Mouse (Mus musculus) mature B cell (primary cell): ENCODE measurements around the gene Slc25a28.

Experiments
- in situ Hi-C: fragments of 300-500 bp; cut with MboI; formaldehyde crosslinking; loops from 2 replicates; pipeline ENCODE4 v1.14.3; 2019

Gene Slc25a28

DNA sequence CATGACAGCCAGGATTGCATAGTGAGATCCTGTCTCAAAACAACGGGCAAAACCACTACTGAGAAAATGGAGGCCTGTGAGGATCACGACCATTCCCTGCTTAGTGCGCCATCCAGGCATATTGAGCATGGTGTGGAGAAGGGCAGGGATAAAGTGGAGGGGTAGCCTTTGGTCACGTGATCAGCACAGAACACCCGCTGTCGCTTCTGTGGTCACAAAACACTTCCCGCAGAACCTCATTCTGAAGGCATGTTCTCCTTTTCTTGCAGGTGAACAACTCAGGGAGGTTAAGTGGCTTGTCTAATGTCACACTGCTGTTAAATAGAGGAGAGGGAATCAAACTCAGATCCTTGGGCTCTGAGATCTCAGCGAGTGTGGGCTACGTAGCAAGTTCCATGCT lies 29.2 kb downstream of the Slc25a28 start:
- in situ Hi-C loops, result no loop called here

DNA sequence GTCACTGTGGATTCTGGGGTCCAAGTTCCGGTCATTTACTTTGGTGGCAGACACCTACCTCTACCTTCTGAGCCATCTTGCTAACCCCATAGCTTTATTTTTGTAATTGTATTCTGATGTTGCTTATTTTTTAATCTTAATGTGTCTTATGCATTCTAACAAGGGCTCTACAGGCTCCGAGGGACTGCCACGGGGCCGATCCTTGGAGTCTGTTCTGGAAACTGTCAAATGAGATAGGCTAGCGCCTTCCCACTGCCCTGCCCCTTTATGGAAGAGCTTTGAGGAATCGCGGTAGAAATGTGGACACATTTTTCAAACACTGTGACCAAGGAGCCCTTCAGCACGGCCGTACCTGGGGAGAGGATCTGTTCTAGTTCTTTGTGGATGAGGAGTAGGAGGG lies 31.8 kb downstream of the Slc25a28 start:
- in situ Hi-C loops, result no loop called here

DNA sequence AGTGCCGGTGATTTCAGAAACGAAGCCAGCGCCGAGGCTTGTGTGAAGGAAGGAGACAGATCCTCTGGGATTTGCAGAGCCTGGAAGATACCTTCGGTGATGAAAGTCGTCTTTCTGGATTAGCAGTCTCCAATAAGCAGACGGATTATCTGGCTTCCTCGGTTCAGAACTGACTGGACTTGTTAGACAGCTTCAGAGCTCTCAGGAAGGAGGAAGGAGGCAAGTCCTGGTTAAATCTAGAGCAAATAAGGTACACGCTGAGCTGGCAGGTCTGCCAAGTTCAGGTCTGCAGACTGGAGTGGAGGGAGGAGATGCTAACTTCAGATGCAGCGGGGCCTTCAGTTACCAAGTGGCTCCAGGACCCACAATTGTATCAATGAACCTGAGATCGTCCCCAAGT lies 32.8 kb downstream of the Slc25a28 start:
- in situ Hi-C loops, result no loop called here

DNA sequence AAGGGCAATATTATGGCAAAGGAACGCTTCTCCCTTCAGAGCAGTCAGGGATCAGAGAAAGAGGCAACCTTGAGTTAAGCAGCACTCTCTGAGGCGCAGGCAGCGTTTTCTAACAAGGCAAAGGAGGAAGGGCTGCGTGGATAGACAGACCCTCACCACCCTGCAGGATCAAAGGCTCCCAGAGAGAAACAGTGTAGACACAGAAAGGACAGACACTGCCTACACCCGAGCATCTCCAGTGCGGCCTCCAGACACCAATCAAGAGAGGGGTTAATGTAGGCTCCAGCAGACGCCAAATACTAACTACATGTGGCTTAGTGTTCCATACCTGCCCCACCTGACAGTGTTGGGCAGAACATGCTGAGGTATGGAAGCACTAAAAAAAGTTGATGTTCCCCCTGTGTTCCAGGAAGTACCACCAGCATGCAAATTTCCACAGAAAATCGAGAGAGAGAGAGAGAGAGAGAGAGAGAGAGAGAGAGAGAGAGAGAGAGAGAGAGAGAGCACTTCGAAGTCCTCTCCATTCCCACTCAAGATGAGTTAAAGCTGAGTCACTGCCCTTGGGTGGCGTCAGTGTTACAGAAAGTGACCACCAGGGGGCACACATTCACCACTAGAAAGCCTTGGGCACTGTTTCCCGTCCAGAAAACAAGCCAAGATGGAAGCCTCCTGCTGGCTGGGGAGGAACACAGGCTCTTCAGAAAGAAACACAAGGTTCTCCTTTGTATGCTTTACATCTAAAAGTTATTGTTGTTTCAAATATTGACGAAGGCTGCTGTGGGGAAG lies 44.0 kb downstream of the Slc25a28 start:
- in situ Hi-C loops, result no loop called here

DNA sequence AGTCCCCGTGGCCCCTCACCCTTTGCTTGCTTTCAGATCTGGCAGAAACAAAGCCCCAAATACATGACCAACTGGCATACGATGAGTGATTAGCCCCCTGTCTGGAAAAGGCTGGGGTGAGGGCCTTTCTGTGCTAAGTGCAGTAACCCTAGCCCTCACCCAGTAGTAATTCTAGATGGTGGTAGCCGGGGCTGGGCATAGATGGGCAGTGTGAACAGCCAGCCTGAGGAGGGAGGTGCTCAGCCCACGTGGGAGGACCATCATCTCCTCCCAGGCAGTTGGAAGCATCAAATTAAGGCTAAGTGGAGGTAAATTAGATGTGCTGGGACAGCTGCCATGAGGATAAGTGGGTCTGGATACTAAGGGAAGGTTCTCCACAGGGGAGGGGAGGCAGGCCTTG lies 45.6 kb downstream of the Slc25a28 start:
- in situ Hi-C loops, result loop anchor here (5.0 to 10.0 kb wide), 2 partner anchors 33 to 134 kb away; no protein-coding TSS in a partner anchor

DNA sequence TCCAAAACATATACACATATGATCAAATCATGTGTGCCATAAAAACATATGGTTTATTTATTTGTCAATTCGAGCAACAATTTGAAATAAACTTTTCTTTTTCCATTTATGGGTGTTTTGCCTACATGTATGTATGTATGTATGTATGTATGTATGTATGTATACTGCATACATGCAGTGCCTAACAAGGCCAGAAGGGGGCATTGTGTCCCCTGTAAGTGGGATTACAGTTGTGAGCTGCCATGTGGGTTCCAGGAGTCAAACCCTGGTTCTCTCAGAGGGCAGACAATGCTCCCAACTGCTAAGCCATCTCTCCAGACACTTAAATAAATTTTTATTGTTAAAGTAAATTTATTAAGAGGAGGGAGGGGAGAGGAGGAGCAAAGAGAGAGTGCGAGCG lies 47.3 kb downstream of the Slc25a28 start:
- in situ Hi-C loops, result loop anchor here (5.0 to 10.0 kb wide), 2 partner anchors 35 to 133 kb away; no protein-coding TSS in a partner anchor

DNA sequence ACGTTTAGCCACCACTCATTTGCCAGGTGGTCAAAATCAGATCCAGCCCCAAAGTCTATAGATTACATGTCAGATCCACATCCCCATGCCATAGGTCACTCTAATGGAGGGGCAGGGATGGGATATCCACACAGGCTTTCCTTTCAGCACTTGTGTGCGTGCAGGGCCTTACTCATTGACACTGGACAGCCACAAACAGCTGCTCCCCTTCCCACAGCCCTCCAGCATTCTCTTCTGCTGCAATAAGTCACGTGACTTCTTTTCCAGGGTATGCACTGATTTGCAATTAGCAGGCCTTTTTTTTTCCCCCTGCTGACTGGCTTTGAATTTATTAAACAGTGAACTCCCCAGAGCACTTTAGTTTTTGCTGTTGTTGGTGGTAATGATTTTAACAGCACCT lies 48.5 kb downstream of the Slc25a28 start:
- in situ Hi-C loops, result loop anchor here (5.0 to 10.0 kb wide), 2 partner anchors 36 to 131 kb away; no protein-coding TSS in a partner anchor

DNA sequence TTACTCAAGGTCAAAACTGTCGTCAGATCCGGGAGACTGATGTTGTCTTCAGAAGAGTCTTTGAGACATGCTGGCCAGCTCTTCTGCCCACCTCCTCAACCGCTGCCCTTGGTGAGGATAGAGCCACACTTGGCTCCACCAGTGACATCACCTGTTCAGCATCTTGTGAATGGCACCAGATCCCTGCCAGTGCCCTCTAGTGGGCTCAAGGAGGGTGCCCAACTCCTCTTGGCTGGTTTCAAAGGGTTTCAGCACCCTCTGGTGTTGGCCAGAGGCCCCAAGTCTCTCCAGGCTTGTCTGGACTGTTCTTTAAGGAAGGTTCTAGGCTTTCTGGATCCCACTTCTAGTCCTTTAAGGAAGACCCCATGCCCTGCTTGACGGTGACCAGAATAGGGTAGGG lies 50.8 kb downstream of the Slc25a28 start:
- in situ Hi-C loops, result loop anchor here (5.0 to 10.0 kb wide), 2 partner anchors 52 to 129 kb away; no protein-coding TSS in a partner anchor

DNA sequence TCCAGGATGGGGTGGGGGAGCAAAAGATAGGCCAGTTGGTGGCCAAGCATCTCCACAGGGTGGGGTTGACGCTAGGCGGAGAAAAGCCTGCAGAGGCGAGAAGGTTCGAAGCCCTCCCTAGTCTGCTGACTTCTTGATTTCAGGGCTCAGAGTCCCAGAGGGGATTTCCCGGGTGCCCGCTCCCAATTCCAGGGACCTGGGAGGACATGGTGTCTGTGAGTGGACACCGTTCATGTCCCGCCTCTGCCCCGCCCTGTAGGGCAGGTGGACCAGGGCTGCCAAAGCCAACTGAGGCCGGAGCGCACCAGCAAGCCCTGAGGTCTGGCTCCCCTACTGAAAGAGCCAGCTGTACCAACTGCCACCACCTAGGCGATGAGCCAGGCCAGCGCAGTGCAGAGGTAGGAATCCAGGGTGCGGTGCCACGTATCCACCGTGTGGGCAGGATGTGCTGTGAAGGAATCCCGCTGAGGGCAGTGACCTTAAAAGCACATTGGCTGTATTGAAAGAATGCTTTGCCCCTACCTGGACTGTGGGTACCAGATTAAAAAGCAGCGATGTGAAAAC lies 54.7 kb downstream of the Slc25a28 start:
- in situ Hi-C loops, result loop anchor here (5.0 to 10.0 kb wide), 2 partner anchors 48 to 125 kb away; no protein-coding TSS in a partner anchor

DNA sequence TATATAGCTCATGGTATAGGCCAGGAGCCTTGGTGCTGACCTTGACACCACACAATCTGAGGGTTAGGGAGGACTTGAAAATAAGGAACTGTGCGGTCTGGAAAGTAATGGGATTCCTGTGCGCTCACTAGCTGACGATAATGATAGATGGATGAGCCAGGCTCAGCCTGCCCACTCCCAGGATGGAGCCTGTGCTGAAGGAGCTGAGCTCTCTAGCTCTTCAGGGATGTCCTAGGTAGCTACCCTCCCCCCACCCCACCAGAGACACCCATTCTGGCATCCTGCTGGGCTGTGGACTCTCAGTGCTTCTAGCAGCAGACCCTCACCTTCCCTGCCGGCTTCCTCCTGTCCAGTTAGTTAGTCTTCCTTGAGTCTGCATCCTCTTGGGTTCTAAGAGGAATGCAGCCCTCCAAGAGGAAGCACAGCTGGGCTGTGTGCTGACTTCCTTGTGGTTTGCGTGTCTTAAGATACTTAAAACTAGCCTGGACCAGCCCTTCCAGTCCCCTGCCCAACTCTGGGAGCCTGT lies 56.1 kb downstream of the Slc25a28 start:
- in situ Hi-C loops, result no loop called here

DNA sequence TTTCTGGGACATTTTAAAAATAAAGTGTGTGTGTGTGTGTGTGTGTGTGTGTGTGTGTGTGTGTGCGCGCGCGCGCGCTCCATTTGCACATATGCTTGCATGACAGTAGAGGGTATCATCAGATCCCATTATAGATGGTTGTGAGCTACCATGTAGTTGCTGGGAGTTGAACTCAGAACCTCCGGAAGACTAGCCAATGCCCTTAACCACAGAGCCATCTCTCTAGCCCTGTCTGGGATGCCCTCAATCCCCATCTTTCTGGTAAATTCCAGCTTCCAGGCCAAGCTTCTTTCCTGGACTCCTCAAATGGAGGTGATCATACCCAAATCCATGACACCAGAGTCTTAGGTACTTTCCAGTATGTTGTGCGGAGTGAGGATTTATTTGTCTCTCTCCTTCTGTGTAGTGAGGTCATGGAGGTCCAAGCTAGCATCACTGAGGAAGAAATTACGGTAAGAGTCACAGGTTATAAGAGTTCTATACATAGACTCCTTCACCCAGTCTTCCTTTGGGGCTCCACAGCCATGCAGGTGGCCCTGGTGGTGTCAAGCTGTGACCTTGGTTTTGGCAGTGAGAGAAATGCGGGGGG lies 56.8 kb downstream of the Slc25a28 start:
- in situ Hi-C loops, result no loop called here

DNA sequence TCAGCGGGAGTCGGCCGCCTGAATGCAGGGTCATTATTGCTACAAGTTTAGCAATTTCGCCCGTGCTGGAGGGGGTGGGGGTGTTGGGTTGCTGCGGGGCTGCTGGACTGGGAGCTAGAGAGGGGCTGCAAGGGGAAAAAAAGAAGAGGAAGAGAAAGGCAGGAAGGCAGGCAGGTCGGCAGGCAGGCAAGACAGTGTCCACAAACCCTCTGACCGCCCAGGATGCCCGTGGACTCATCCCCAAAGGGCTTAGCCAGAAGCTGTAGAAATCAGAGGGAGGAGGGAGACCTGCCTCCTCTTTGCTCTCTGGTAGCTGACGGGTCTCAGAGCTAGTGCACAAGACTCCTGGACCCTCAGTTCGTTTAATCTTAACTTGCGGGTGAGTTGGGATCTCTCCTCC lies 57.8 kb downstream of the Slc25a28 start:
- in situ Hi-C loops, result no loop called here

DNA sequence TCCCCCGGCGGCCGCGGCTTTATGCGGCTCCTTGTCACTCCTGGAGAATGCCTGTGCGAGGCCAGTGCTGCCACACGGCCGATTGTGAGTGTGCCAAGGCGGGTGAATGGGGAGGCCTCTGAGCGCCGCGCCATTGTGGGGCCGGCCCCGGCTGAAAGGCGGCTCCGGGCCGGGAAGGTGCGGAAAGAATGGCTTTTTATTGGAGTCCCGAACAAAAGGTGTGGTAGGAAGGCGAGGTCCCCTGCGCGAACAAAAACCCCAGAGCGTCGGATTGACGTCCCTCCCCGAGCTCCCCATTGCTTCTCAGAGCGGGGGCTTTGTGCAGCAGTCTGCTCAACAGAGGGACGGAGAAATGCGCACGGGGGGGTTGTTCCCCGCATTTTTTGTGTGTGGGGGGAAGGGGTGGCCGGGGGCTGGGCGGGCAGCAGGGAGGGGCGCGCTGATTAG lies 58.2 kb downstream of the Slc25a28 start:
- in situ Hi-C loops, result no loop called here

DNA sequence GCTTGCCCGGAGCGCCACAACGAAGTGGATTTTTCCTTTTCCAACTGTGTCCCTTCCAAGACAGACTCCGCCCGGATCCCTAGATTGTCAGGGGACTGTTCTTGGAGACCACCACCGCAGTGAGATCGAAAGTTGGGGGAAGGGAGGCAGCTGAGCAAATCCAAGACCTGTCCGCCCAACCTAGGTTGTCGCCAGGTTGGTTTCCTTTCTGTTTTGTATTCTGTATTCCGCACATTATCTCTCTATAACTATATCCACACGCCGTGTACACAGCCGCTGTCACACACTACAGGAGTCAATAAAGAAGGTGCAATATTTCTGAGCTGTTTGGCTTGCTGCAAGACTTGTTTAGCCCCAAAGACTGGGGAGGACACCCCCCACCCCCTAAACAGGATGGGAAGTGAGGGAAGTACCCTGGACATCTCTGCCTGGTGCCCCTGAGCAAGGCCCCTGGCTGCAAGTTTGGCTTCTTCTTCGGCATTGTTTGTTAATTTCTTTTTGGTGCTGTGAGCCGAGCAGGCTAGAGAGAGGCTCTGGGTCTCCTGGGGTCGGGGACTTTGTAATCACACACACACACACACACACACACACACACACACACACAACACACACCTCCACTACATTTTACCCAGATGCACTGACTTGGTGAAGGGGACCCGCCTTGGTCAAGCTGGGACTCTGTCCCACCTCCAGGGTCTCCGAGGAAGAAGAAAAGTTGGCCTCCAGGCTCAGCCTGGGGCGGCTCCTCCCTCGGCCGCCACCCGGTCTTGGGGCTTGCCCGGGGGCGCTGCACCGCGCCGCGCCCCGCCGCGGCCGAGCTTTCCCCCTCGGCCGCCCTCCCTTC lies 58.9 kb downstream of the Slc25a28 start:
- in situ Hi-C loops, result no loop called here

DNA sequence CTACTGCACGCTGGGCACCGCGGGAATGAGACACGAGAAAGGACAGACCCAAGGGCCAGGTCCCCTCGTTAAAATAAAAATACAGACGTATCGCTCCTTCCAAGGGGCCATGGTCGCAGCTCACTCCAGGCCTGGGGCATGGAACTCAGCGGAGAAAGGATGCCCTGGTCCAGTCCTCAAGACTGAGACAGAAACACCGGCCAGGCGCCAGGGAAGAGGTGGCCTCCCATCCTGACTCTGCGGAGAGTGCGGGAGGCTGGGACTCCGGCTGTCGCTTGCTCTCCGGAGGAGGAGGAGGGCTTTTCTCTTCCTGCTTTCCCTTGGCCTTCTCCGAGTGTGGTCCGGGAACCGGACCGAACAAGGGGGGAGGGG lies 59.6 kb downstream of the Slc25a28 start:
- in situ Hi-C loops, result no loop called here

DNA sequence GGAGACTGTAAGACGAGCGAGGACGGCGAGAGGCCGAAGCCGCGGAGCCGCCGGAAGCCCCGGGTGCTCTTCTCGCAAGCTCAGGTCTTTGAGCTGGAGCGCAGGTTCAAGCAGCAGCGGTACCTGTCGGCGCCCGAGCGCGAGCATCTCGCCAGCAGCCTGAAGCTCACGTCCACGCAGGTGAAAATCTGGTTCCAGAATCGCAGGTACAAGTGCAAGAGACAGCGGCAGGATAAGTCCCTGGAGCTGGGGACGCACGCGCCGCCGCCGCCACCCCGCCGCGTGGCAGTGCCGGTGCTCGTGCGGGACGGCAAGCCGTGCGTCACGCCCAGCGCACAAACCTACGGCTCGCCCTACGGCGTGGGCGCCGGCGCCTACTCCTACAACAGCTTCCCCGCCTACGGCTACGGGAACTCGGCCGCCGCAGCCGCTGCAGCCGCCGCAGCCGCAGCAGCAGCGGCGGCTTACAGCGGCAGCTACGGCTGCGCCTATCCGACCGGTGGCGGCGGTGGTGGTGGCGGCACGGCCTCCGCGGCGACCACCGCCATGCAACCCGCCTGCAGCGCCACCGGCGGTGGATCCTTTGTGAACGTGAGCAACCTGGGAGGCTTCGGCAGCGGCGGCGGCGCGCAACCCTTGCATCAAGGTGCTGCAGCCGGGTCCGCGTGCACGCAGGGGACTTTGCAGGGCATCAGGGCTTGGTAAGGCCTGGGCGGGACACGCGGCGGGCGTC lies 60.2 kb downstream of the Slc25a28 start:
- in situ Hi-C loops, result no loop called here
